Mouse (Mus musculus): ENCODE measurements around the gene Tmem156.

GRCm38 (mm10) chr5:65102641-65103042 is 10.7 kb upstream of the Tmem156 start:
- TF ChIP-seq POLR2A (IDR thresholded peaks at IDR 0.05; ENCODE audit: extremely low read depth, insufficient read depth, low read length), result no peak
- TF ChIP-seq CTCF (IDR thresholded peaks at IDR 0.05; ENCODE audit: extremely low read depth, insufficient read depth, low read length), result no peak

All from cortical plate, adult 2 months (tissue).